Mouse (Mus musculus) liver, embryonic 14.5 days (tissue): Measurements from ENCODE around the gene Prelp. TPM values are rescaled to one million over a fixed set of nuclear protein-coding genes. Genes with fewer than 3 reads are reported as not detected.
A peak's percentile ranks its signal among the peaks of the same experiment; 100 is the strongest.

Source experiments
- ATAC-seq: fragments of 200-750 bp; cut with Nextera tagmentation; 2 replicates; pipeline ENCODE4 v1.8.0; 2017; ENCODE audit warnings: moderate number of reproducible peaks, mild to moderate bottlenecking, moderate library complexity; ENCODE audit not compliant: insufficient read depth
- DNase-seq, 3 experiments: peaks; one replicate each; pipeline ENCODE4 v3.0.0-alpha.2; 2012 to 2013; ENCODE audit warnings: low read depth in 3 of 3, low spot score in 3 of 3
- H3K27ac ChIP-seq: fragments of 300-500 bp; sonication (generic); 2 replicates; pipeline ENCODE4 v1.5.1; 2014; ENCODE audit warnings: moderate library complexity, mild to moderate bottlenecking, control low read depth, inconsistent platforms
- H3K27me3 ChIP-seq: fragments of 300-500 bp; sonication (generic); 2 replicates; pipeline ENCODE4 v1.6.1; 2014; ENCODE audit warnings: mild to moderate bottlenecking, low read length, moderate library complexity; ENCODE audit not compliant: control insufficient read depth, insufficient read depth
- H3K36me3 ChIP-seq: fragments of 300-500 bp; sonication (generic); replicated peaks from 2 replicates; pipeline ENCODE4 v1.6.1; 2014; ENCODE audit warnings: low read depth; ENCODE audit not compliant: control insufficient read depth, insufficient read depth
- H3K4me1 ChIP-seq, 2 experiments: fragments of 200-500 bp in 1 of 2; fragments of 300-500 bp in 1 of 2; sonication (generic) in 1 of 2; replicated peaks; 2 replicates each; pipeline ENCODE4 v1.6.1; 2012 to 2014; ENCODE audit warnings: antibody characterized with exemption in 1 of 2, inconsistent platforms in 1 of 2, low read length in 1 of 2; ENCODE audit not compliant: control insufficient read depth in 2 of 2, insufficient read depth in 2 of 2
- H3K4me2 ChIP-seq: fragments of 300-500 bp; sonication (generic); 2 replicates; pipeline ENCODE4 v1.6.1; 2014; ENCODE audit warnings: low read depth, mild to moderate bottlenecking, control low read depth, moderate library complexity
- H3K4me3 ChIP-seq, 2 experiments: fragments of 200-500 bp in 1 of 2; fragments of 300-500 bp in 1 of 2; sonication (generic) in 1 of 2; 2 replicates each; pipeline ENCODE4 v1.5.1; 2012 to 2014; ENCODE audit warnings: low read depth in 2 of 2, low read length in 2 of 2, mild to moderate bottlenecking in 2 of 2, control low read depth in 1 of 2, inconsistent platforms in 1 of 2, moderate library complexity in 1 of 2; ENCODE audit not compliant: insufficient read depth in 1 of 2
- H3K9ac ChIP-seq: fragments of 300-500 bp; sonication (generic); replicated peaks from 2 replicates; pipeline ENCODE4 v1.6.1; 2014; ENCODE audit warnings: mild to moderate bottlenecking, control low read depth, moderate library complexity
- H3K9me3 ChIP-seq: fragments of 300-500 bp; sonication (generic); 2 replicates; pipeline ENCODE4 v1.6.1; 2016; ENCODE audit warnings: low read length, mixed read lengths; ENCODE audit not compliant: control insufficient read depth
- CTCF ChIP-seq: IDR thresholded peaks from 2 replicates; pipeline ENCODE4 v1.5.1; 2016; ENCODE audit warnings: antibody characterized with exemption, low read depth, control low read depth
- EP300 ChIP-seq: IDR thresholded peaks from 2 replicates; pipeline ENCODE4 v1.6.1; 2016; ENCODE audit warnings: antibody characterized with exemption, low read depth
- whole genome bisulfite sequencing: fragments of 180-500 bp; shearing (Covaris S2); extraction: QIAGEN DNeasy Blood & Tissue Kit; methylation state at CpG from one replicate; pipeline ENCODE4 v1.1.7; 2014; ENCODE audit not compliant: insufficient replicate concordance; 5-methylcytosine and 5-hydroxymethylcytosine counted together
- polyA plus RNA-seq, 2 experiments: library from polyadenylated mRNA; depleted of rRNA in 1 of 2; stranded (reverse) in 1 of 2; unstranded in 1 of 2; fragments of >200 nt; fragmentation: Nextera tagmentation in 1 of 2; extraction: Ambion mirVana in 1 of 2; gene quantifications; 2 replicates each; pipeline versions ENCODE4 v1.2.1 to v1.2.3; 2012 to 2014

Gene Prelp
- polyA plus RNA-seq, 2 experiments = 1.6 to 2.1 TPM

DNA sequence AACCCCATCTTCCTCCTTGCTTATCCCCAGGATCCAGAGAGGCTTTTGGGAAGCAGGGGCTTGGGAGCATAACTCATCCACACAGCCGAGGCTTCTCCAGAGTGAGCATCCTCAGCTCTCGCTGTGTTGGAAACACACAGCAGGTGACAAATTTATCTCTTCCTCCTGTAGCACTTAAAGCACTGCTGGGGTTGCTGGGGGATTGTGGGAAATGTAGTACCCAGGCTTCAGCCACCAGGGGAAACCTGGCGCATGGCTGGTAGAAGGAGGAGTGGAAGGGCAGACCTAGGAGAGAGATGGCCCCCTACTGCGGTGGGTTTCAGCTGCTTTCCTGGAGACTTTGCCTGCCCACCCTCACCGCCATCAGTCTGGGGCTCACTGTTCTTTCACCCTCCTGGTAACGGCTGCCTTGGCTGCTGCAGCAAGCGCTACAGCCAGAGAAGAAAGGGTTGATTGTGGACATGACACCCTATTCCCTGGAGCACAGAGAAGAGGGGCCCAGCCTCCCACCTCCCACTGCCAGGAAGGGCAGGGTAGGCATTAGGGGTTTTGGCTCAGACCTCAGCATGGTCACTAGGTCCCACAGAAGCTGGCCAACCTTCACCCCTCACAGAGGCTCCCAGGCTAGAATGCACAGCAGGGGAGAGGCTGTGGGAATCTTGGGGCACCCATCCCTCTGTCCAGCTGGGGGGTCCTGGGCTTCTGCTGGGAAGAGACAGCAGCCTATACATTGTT lies 3.1 kb upstream of the Prelp start:
- TF ChIP-seq EP300 (no peak), CTCF (peak; percentile 58)
- no peak for DNase-seq
- Histone ChIP-seq H3K27me3 (no peaks in the 10 kb centered on the region), H3K4me1 (peaks cover 0 to 4% of the 10 kb centered on the region in 2 experiments; a peak in 2 of 4 replicates), H3K4me3 (no peak overlapping the region), H3K36me3 (no peaks in the 10 kb centered on the region), H3K4me2 (no peak overlapping the region), H3K9me3 (no peaks in the 10 kb centered on the region), H3K9ac (no peak overlapping the region), H3K27ac (no peak overlapping the region)
- no peak for ATAC-seq
- 44% methylated on average over 7 of the region's 7 CpGs for WGBS

- Histone ChIP-seq H3K36me3 (no peaks in the 10 kb centered on the region), H3K9me3 (no peaks in the 10 kb centered on the region), H3K4me3 (no peak overlapping the region), H3K9ac (no peak overlapping the region), H3K4me1 (peaks cover 0 to 6% of the 10 kb centered on the region in 2 experiments; a peak in 2 of 4 replicates), H3K27me3 (no peaks in the 10 kb centered on the region), H3K4me2 (no peak overlapping the region), H3K27ac (no peak overlapping the region)
- DNase-seq (no peak), ATAC-seq (no peak)
- TF ChIP-seq EP300 (no peak), CTCF (no peak)
- WGBS = 67% methylated on average over 5 of the region's 5 CpGs
These were observed 1.9 kb upstream of the Prelp start for GRCm38 (mm10) chr1:133923071-133923470.

- no peak for ATAC-seq
- Histone ChIP-seq H3K4me1 (peaks cover 0 to 6% of the 10 kb centered on the region in 2 experiments; a peak in 2 of 4 replicates), H3K27ac (no peak overlapping the region), H3K4me3 (no peak overlapping the region), H3K9me3 (no peaks in the 10 kb centered on the region), H3K4me2 (no peak overlapping the region), H3K9ac (no peak overlapping the region), H3K36me3 (no peaks in the 10 kb centered on the region), H3K27me3 (no peaks in the 10 kb centered on the region)
- 30% methylated on average over 3 of the region's 3 CpGs for WGBS
- DNase-seq = no peak
- TF ChIP-seq EP300 = no peak
- TF ChIP-seq CTCF = no peak
These were observed 338 bp downstream of the Prelp start for GRCm38 (mm10) chr1:133920876-133921275.

DNA sequence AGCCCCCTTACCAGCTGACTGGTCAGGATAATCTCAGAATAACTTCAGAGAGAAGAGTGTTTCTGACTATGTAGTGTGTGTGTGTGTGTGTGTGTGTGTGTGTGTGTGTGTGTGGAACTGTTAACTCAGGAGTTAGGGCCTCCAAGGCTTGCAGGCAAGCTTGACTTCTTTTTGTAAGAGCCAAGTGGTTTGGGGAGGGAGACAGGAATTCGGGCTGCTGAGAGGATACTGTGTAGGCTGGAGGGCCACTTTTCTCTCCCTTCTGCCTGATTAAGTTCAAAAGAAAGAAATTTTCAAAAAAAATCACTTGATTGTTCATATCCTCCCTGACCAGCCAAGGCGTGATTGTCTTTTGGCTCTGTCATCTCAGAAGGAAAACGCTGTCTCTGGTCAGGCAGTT lies 813 bp downstream of the Prelp start:
- no peak overlapping the region for H3K4me2 ChIP-seq
- no peaks in the 10 kb centered on the region for H3K36me3 ChIP-seq
- H3K27ac ChIP-seq = no peak overlapping the region
- WGBS = 46% methylated on average over 3 of the region's 3 CpGs
- no peaks in the 10 kb centered on the region for H3K27me3 ChIP-seq
- no peak for ATAC-seq
- DNase-seq = no peak
- H3K9me3 ChIP-seq = no peaks in the 10 kb centered on the region
- H3K4me3 ChIP-seq = no peak overlapping the region
- no peak overlapping the region for H3K9ac ChIP-seq
- H3K4me1 ChIP-seq = peaks cover 0 to 6% of the 10 kb centered on the region in 2 experiments; a peak in 2 of 4 replicates
- TF ChIP-seq EP300 (no peak), CTCF (no peak)

- Histone ChIP-seq H3K9me3 (no peaks in the 10 kb centered on the region), H3K4me1 (peaks cover 0 to 6% of the 10 kb centered on the region in 2 experiments; a peak in 2 of 4 replicates), H3K4me3 (no peak overlapping the region), H3K27ac (no peak overlapping the region), H3K4me2 (no peak overlapping the region), H3K9ac (no peak overlapping the region), H3K36me3 (no peaks in the 10 kb centered on the region), H3K27me3 (no peaks in the 10 kb centered on the region)
- no peak for DNase-seq
- ATAC-seq = no peak
- WGBS = 43% methylated on average over 6 of the region's 6 CpGs
- TF ChIP-seq EP300 = no peak
These were observed 3.1 kb downstream of the Prelp start for GRCm38 (mm10) chr1:133918088-133918470.
